Mouse (Mus musculus) CH12.LX (cell line): ENCODE results near the gene Atg16l1. TPM values are rescaled to one million over a fixed set of nuclear protein-coding genes. Genes with fewer than 3 reads are reported as not detected.

ENCODE experiments used
- DNase-seq: peaks from one replicate; pipeline ENCODE4 v3.0.0-alpha.2; 2013; ENCODE audit errors: extremely low read depth
- H3K27ac ChIP-seq: 2 replicates; pipeline ENCODE4 v1.5.1; 2012; ENCODE audit warnings: low read depth, mild to moderate bottlenecking, control low read depth, moderate library complexity; ENCODE audit not compliant: insufficient read depth
- H3K27me3 ChIP-seq: replicated peaks from 2 replicates; pipeline ENCODE3; 2012; ENCODE audit warnings: inconsistent platforms
- H3K36me3 ChIP-seq, 2 experiments: replicated peaks in 1 of 2; 2 replicates each; pipeline versions ENCODE3 to v1.6.1; 2012; ENCODE audit warnings: inconsistent platforms in 1 of 2, low read length in 1 of 2, mild to moderate bottlenecking in 1 of 2, mixed read lengths in 1 of 2, moderate library complexity in 1 of 2; ENCODE audit not compliant: control insufficient read depth in 1 of 2, insufficient read depth in 1 of 2
- H3K4me1 ChIP-seq, 2 experiments: 2 replicates each; pipeline ENCODE4 v1.6.1; 2012; ENCODE audit warnings: inconsistent platforms in 1 of 2, moderate library complexity in 1 of 2; ENCODE audit not compliant: insufficient read depth in 2 of 2, control insufficient read depth in 1 of 2
- H3K4me2 ChIP-seq: 2 replicates; pipeline ENCODE4 v1.6.1; 2012; ENCODE audit warnings: low read depth, mild to moderate bottlenecking, control low read depth; ENCODE audit not compliant: poor library complexity, insufficient read depth, severe bottlenecking
- H3K4me3 ChIP-seq, 3 experiments: fragments of 150-350 bp in 1 of 3; sonication (generic) in 1 of 3; replicated peaks in 1 of 3; 2 replicates each; pipeline versions ENCODE3 to v1.5.1; 2011 to 2012; ENCODE audit warnings: low read depth in 2 of 3, low read length in 2 of 3, mild to moderate bottlenecking in 2 of 3, moderate library complexity in 2 of 3, control low read depth in 1 of 3, improper control_type of control experiment in 1 of 3, inconsistent platforms in 1 of 3, mixed read lengths in 1 of 3; ENCODE audit not compliant: poor library complexity in 1 of 3
- H3K79me2 ChIP-seq: replicated peaks from 2 replicates; pipeline ENCODE4 v1.6.1; 2012; ENCODE audit warnings: mild to moderate bottlenecking, moderate library complexity; ENCODE audit not compliant: control insufficient read depth, poor library complexity, insufficient read depth, severe bottlenecking; ENCODE audit errors: extremely low read depth
- H3K9ac ChIP-seq: 2 replicates; pipeline ENCODE4 v1.6.1; 2012; ENCODE audit warnings: low read depth, mild to moderate bottlenecking, control low read depth, moderate library complexity; ENCODE audit not compliant: insufficient read depth
- H3K9me3 ChIP-seq: replicated peaks from 2 replicates; pipeline ENCODE3; 2012; ENCODE audit warnings: low read length, inconsistent platforms, mixed read lengths
- CHD2 ChIP-seq: IDR thresholded peaks from 2 replicates; pipeline ENCODE4 v1.6.1; 2011; ENCODE audit warnings: low read length, improper control_type of control experiment
- CTCF ChIP-seq, 2 experiments: IDR thresholded peaks in 1 of 2; conservative IDR thresholded peaks in 1 of 2; 2 replicates each; pipeline ENCODE4 v1.5.1; 2011 to 2012; ENCODE audit warnings: low read depth in 2 of 2, low read length in 2 of 2, improper control_type of control experiment in 1 of 2, inconsistent platforms in 1 of 2, mild to moderate bottlenecking in 1 of 2, moderate library complexity in 1 of 2
- E2F4 ChIP-seq: IDR thresholded peaks from 2 replicates; pipeline ENCODE4 v1.6.1; 2011; ENCODE audit warnings: low read depth, low read length, improper control_type of control experiment; ENCODE audit not compliant: insufficient replicate concordance
- ELF1 ChIP-seq: IDR thresholded peaks from 2 replicates; pipeline ENCODE4 v1.6.1; 2014; ENCODE audit warnings: low read depth, mild to moderate bottlenecking, inconsistent platforms, low read length, improper control_type of control experiment
- EP300 ChIP-seq: IDR thresholded peaks from 2 replicates; pipeline ENCODE4 v1.6.1; 2011; ENCODE audit warnings: low read length, improper control_type of control experiment
- ETS1 ChIP-seq: conservative IDR thresholded peaks from 2 replicates; pipeline ENCODE4 v1.6.1; 2012; ENCODE audit warnings: low read depth, mild to moderate bottlenecking, inconsistent platforms, low read length, improper control_type of control experiment, moderate library complexity
- MAZ ChIP-seq: IDR thresholded peaks from 2 replicates; pipeline ENCODE4 v1.6.1; 2012; ENCODE audit warnings: low read depth, mild to moderate bottlenecking, inconsistent platforms, low read length, improper control_type of control experiment, moderate library complexity
- MEF2A ChIP-seq: IDR thresholded peaks from 2 replicates; pipeline ENCODE4 v1.6.1; 2014; ENCODE audit warnings: low read depth, mild to moderate bottlenecking, inconsistent platforms, low read length, improper control_type of control experiment, borderline replicate concordance
- MYC ChIP-seq: IDR thresholded peaks from 2 replicates; pipeline ENCODE4 v1.6.1; 2011; ENCODE audit warnings: low read depth, mild to moderate bottlenecking, improper control_type of control experiment, low read length
- NELFE ChIP-seq: IDR thresholded peaks from 2 replicates; pipeline ENCODE4 v1.6.1; 2011; ENCODE audit warnings: low read depth, low read length, improper control_type of control experiment
- NRF1 ChIP-seq: IDR thresholded peaks from 2 replicates; pipeline ENCODE4 v1.6.1; 2014; ENCODE audit warnings: low read depth, mild to moderate bottlenecking, inconsistent platforms, low read length, improper control_type of control experiment, moderate library complexity
- PAX5 ChIP-seq: IDR thresholded peaks from 2 replicates; pipeline ENCODE4 v1.6.1; 2012; ENCODE audit warnings: low read length, inconsistent platforms, mixed read lengths
- POLR2AphosphoS2 ChIP-seq: IDR thresholded peaks from 2 replicates; pipeline ENCODE4 v1.6.1; 2011; ENCODE audit warnings: low read depth, low read length, improper control_type of control experiment
- RCOR1 ChIP-seq: conservative IDR thresholded peaks from 2 replicates; pipeline ENCODE4 v1.6.1; 2012; ENCODE audit warnings: low read depth, mild to moderate bottlenecking, inconsistent platforms, low read length, improper control_type of control experiment
- SIN3A ChIP-seq: IDR thresholded peaks from 2 replicates; pipeline ENCODE4 v1.6.1; 2012; ENCODE audit warnings: low read length, improper control_type of control experiment, inconsistent platforms
- UBTF ChIP-seq: IDR thresholded peaks from 2 replicates; pipeline ENCODE4 v1.6.1; 2012; ENCODE audit warnings: low read depth, mild to moderate bottlenecking, inconsistent platforms, low read length, improper control_type of control experiment, moderate library complexity
- USF2 ChIP-seq: conservative IDR thresholded peaks from 2 replicates; pipeline ENCODE4 v1.6.1; 2011; ENCODE audit warnings: low read depth, low read length, improper control_type of control experiment
- ZC3H11A ChIP-seq: IDR thresholded peaks from 2 replicates; pipeline ENCODE4 v1.6.1; 2012; ENCODE audit warnings: low read depth, mild to moderate bottlenecking, inconsistent platforms, low read length, improper control_type of control experiment
- dilution Hi-C: fragments of 300-500 bp; cut with MboI; formaldehyde crosslinking; loops from 2 replicates; pipeline ENCODE4 v1.14.3; 2020; ENCODE audit warnings: low sequenced_read_pairs; ENCODE audit not compliant: extremely low pct_unique_long_range_greater_than_20kb, extremely low pct_ligation_motif_present
- in situ Hi-C: fragments of 300-500 bp; cut with MboI; formaldehyde crosslinking; loops from 3 replicates; pipeline ENCODE4 v1.14.3; 2019; ENCODE audit warnings: low sequenced_read_pairs, low pct_ligation_motif_present, low pct_unique_long_range_greater_than_20kb, mixed read lengths
- polyA plus RNA-seq: library from polyadenylated mRNA; unstranded; fragments of >175 nt; gene quantifications from 2 replicates; pipeline ENCODE4 v1.2.1, GENCODE M21; 2012; ENCODE audit warnings: low read depth; ENCODE audit not compliant: insufficient read length
- total RNA-seq, 2 experiments: library from RNA; depleted of rRNA; stranded (reverse); fragments of 300-350 nt in 1 of 2; fragments of >200 nt in 1 of 2; gene quantifications; 2 replicates each; pipeline ENCODE4 v1.2.3; 2012 to 2014

Atg16l1 gene
- total and polyA plus RNA-seq, 3 experiments: 19.9 to 21.6 (median 19.9) TPM

GRCm38 (mm10) chr1:87825991-87826390, 70.3 kb downstream of the Atg16l1 start:
- no peak overlapping the region for H3K4me3 ChIP-seq
- no peaks in the 10 kb centered on the region for H3K9me3 ChIP-seq
- TF ChIP-seq CHD2: no peak
- no peak for TF ChIP-seq E2F4
- TF ChIP-seq MYC: no peak
- no peak for TF ChIP-seq UBTF
- no peak for TF ChIP-seq RCOR1
- TF ChIP-seq MEF2A: no peak
- no peak for TF ChIP-seq USF2
- no peak for TF ChIP-seq NRF1
- TF ChIP-seq POLR2AphosphoS2: no peak
- no peak for TF ChIP-seq SIN3A
- TF ChIP-seq NELFE: no peak
- H3K27ac ChIP-seq: no peak overlapping the region
- no peaks in the 10 kb centered on the region for H3K27me3 ChIP-seq
- DNase-seq: no peak
- H3K79me2 ChIP-seq: no peaks in the 10 kb centered on the region
- no peak overlapping the region for H3K9ac ChIP-seq
- no peak overlapping the region for H3K4me2 ChIP-seq
- dilution Hi-C loops (no loop called here), in situ Hi-C loops (no loop called here)
- H3K4me1 ChIP-seq: peaks cover 11 to 45% of the 10 kb centered on the region in 2 experiments
- no peaks in the 10 kb centered on the region for H3K36me3 ChIP-seq

GRCm38 (mm10) chr1:87826474-87826873, 70.8 kb downstream of the Atg16l1 start:
- Histone ChIP-seq H3K27ac (no peak overlapping the region), H3K4me3 (no peak overlapping the region), H3K4me2 (no peak overlapping the region), H3K79me2 (no peaks in the 10 kb centered on the region), H3K9me3 (no peaks in the 10 kb centered on the region), H3K36me3 (no peaks in the 10 kb centered on the region), H3K4me1 (peaks cover 11 to 45% of the 10 kb centered on the region in 2 experiments), H3K27me3 (no peaks in the 10 kb centered on the region), H3K9ac (no peak overlapping the region)
- dilution Hi-C loops (no loop called here), in situ Hi-C loops (no loop called here)
- DNase-seq: no peak
- TF ChIP-seq ELF1: no peak
- no peak for TF ChIP-seq ZC3H11A
- TF ChIP-seq EP300: no peak
- no peak for TF ChIP-seq RCOR1
- no peak for TF ChIP-seq NELFE
- TF ChIP-seq CTCF (conservative IDR thresholded peaks at IDR 0.05 in 1 of 2, IDR thresholded peaks at IDR 0.05 in 1 of 2; ENCODE audit: low read depth in 2 of 2, low read length in 2 of 2): no peak
- no peak for TF ChIP-seq PAX5
- TF ChIP-seq MAZ: no peak
- TF ChIP-seq ETS1: no peak
